Mouse (Mus musculus) limb, embryonic 15.5 days (tissue): ENCODE results near the gene Camk1d. TPM values are rescaled to one million over a fixed set of nuclear protein-coding genes. Genes with fewer than 3 reads are reported as not detected.

Experiments used
- polyA plus RNA-seq: library from polyadenylated mRNA; unstranded; fragments of >200 nt; fragmentation: Nextera tagmentation; extraction: Ambion mirVana; gene quantifications from 2 replicates; pipeline ENCODE4 v1.2.1, GENCODE M21; 2015

The Camk1d gene
- polyA plus RNA-seq, 1 experiment from 2014 or later = 8.4 TPM

Other genes starting within 250 kb of the Camk1d start
- 66.3 and 67.1 TPM in 2 replicates for gene Nudt5, start 130.5 kb upstream of the Camk1d start, polyA plus RNA-seq
- gene Cdc123, start 130.6 kb upstream of the Camk1d start, polyA plus RNA-seq = 299 and 323 TPM in 2 replicates
- gene Gm13199, start 148.4 kb upstream of the Camk1d start, polyA plus RNA-seq = 1.4 and 1.5 TPM in 2 replicates
- gene Sec61a2, start 180.9 kb upstream of the Camk1d start, polyA plus RNA-seq = 75.9 and 80.5 TPM in 2 replicates
- gene Dhtkd1, start 228.3 kb upstream of the Camk1d start, polyA plus RNA-seq = 2.8 and 3.2 TPM in 2 replicates
- gene Upf2, start 237.0 kb upstream of the Camk1d start, polyA plus RNA-seq = 8.6 and 10.1 TPM in 2 replicates